Mouse (Mus musculus): ENCODE results near the gene Dnajb13.
"Not testable (repeated sequence)": the region's sequence is repeated elsewhere in the genome, so short reads cannot be mapped to it uniquely, and the experiment has no call there.

The Dnajb13 gene

DNA sequence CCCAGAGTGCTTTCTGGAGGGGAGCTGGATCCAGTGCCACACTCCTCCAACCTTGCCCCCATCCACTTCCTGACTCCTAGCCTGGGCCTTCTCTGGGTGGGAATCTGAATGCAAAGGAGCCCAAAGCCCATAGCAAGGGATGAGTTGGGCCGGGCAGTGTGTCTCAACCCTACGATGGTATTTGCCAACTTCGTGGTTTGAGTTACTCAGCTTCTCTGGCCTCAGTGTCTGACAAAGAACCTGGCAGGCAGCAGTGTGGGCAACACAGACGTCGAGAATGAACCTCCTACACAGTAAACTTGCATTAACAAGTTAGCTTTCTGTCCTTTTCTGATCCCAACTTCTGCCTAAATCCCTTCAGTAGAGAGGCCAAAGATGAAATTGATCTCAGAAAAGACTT is 30.3 kb downstream of the Dnajb13 start:
- DNase-seq, result no peak

DNA sequence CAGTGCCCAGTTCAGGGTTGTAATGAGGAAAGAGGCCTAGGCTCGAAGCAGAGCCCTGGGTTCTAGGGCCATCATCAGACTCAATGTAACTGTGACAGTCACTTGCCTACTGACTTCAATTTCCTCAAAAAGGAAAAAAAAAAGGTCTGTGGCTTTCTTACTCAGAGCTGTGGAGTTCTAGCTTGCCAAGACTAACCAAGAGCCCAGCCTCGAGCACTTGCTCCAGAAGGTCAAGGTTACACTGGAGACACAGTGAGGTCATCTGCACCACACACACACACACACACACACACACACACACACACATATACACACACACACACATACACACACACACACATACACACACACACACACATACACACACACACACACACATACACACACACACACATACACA is 32.7 kb downstream of the Dnajb13 start:
- DNase-seq, result not testable (repeated sequence)

DNA sequence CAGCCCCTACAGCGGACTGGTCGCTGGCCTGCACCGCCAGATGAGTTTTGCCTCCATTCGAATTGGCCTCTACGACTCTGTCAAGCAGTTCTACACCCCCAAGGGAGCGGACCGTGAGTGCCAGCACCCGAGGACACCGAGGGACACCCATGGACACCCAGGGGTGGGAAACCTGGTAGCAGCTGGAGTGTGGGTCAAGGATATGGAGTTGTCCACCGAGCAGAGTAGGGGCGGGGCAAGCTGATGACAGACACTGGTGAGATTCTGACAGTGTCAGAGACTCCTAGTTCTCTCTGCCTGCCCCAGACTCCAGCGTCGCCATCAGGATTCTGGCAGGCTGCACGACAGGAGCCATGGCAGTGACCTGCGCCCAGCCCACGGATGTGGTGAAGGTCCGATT is 34.6 kb downstream of the Dnajb13 start:
- DNase-seq, result no peak

DNA sequence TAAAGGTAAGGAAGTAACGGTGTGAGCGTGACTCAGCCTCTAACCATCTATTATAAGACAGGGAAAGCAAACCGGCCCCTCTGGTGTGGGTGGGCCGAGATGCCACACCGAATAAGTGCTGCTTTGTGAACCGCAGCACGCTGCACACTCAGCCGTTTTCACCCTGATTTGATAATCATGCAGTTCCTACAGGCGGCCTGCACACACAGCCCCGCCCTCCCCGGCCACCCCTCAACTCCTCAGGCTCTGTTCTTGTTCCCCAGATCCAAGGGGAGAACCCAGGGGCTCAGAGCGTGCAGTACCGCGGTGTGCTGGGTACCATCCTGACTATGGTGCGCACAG is 35.0 kb downstream of the Dnajb13 start:
- DNase-seq, result no peak

DNA sequence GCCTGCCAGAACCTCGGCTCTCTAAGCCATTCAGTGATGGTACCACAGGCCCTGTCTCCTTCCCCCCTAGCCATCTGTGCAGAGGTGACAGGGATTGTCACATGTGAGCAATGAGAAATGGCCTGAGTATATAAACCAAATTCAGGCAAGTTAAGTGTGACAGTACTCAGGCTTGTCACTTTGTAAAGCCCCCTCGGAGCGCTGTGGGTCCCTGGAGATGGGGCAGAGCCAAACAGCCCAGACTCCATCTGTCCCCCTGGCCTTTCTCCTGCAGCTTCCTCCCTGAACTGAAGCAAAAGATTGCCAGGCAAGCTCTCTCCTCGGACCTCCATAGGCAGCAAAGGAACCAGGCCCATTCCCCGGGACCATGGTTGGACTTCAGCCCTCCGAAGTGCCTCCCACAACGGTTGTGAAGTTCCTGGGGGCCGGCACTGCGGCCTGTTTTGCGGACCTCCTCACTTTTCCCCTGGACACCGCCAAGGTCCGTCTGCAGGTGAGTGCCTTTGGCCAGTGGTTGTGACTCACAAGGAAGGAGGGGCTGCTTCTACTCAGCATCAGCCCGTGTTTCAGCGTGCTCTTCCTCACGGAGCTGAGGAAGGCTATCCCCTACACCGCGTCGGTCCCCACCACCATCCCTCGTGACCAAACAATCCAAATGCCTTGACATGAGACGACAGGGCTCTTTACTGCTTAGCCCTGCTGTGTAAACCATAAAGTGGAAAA is 35.5 kb downstream of the Dnajb13 start:
- DNase-seq, result no peak

DNA sequence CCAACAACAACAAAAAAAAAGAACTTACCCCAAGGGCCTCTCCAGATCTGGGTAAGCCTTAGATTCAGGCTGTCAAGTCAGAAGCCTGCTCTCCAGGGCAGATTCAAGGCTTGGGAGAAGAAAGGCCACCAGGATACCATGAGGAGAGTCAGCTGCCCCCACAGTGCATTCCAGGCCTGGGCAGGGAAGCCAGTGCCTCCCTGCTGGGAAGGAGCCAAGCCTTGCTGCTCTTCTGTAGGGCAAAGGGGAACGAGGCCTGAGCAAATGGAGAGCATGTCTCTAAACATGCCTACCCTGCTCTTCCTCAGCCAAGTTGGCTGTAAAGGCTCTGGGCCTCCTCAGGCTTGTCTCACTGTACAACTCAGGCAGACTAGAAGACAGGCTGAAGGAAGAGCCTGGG is 40.1 kb downstream of the Dnajb13 start:
- DNase-seq, result no peak

DNA sequence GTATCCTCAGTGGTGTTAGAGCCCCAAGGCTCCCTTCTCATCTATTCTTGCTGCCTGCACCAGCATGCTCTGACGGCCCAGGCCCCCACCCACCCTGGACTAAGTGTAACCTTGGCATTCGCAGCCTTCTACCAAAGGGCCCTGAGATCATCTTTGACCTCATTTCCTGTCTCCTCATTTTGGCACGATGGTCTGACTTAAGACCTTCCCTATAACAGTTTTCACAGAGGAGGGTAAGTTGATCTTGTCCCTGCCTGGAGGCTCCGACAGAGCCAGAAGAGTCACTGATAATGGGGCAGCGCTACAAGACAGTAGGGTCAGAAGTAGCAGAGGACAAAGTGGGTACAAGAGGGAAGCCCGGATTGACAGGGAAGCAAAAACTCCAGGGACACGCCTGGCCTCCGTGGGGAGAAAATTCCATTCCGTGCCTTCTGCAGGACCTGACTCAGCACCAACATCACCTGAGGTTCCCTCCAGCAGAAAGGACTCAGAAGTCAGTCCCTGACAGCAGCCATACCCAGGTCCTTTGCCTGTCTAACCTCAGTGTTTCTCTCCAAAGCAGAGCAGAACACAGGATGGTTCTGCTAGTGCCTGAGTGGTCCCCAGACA is 40.8 kb downstream of the Dnajb13 start:
- DNase-seq, result no peak

DNA sequence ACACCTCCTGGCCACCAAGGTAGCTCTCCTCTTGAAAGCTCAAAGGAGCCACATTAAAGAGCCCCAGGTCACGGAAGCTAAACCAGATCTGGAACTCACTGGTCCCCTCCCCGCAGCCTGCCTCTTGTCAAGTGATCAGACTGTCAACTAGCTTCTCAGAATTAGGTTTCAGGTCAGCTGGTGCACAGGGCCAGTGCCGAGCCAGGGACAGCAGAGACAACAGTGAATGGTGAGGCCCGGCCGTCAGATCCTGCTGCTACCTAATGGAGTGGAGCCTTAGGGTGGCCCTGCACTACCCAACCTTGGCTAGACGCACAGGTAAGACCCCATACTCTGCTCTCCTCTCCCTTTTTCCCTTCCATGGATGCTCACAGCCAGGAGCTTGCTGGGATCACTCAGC is 42.0 kb downstream of the Dnajb13 start, which contains the start of gene Ucp3:
TSS of gene Ucp3 (plus strand) at position 214 of the 400 bp plus-strand sequence.
- no peak for DNase-seq

DNA sequence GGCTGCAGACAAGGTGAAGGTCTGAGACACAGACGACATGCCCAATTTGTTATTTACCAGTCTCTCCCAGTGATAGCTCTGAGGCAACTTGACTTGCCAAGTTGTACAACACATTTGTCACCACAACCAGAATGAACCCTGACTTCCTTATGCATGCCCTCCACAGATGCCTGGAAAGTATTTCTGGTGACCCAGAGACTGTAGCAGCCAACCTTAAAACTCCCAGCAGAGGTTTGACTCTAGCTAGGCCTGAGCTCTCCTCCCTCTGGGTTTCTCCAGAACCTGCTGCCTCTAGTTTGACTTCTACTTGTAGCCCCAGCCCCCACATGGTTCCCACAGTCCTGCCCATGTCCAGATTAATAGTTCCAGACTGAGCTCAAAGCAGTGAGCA is 43.4 kb downstream of the Dnajb13 start:
- DNase-seq, result no peak

DNA sequence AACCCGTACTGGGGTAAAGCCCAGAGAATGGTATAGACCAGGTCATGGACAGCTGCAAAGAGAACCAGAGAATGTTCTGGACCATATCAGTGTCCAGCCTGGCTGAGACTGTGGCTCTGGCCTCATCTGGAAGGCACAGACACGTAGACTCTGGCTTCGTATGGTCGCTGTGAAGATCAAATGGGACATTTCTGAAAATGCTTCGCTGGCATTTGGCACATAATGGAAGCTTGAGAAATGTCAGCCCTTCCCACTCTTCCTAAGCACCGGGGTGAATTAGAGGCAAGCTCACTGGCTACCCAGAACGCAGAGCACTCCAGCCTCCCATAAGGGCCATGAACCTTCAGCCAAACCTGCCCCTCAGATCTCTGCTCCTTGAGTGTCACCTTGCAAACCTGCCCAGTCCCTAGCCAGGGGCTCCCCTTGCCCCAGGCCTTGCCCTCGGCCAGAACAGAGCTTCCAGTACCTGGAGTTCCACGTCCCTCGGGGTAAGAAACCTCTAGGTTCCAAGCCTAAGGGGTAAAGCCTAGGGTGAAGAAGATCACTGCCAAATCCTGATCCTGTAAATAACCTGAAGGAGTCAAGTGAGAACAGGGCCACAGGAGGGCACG is 43.9 kb downstream of the Dnajb13 start:
- DNase-seq, result no peak

DNA sequence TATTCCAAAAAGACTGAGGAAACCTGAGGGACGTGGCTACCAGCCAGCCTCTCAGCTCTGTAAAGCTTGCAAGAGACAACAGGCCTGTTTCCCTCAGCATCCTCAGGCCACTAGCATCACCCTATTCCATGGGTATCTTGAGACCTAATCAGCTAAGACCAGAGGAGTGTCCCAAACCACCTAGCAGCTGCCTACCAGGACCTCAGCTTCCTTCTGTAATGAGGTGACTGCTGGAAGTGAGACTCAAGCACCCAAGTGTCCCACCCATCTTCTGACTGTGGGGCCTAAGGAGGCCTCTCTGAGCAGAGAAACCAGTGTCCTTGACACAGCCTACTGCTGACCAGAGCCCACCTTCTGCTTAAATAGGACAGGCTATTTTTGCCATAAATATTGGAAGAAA is 45.3 kb downstream of the Dnajb13 start:
- DNase-seq, result no peak

DNA sequence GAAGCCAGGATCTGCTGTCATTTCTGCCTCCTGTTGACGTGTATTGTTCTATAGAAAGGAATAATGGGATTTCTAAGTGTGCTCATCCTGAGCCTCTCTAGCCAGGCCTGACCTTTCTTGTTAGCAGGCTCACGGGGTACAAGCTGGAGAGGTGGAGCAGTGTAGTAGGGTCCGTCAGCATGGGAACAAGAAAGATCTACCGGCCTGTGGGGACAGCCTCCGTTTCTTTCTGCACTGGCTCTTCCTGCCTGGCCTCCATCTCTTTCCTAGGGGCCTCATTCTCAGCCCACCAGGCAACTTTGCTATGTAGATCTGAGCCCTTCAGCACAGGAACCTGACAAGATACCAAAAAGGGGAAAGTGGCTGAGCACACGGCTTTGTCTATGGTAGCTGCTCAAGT is 46.0 kb downstream of the Dnajb13 start:
- no peak for DNase-seq

DNA sequence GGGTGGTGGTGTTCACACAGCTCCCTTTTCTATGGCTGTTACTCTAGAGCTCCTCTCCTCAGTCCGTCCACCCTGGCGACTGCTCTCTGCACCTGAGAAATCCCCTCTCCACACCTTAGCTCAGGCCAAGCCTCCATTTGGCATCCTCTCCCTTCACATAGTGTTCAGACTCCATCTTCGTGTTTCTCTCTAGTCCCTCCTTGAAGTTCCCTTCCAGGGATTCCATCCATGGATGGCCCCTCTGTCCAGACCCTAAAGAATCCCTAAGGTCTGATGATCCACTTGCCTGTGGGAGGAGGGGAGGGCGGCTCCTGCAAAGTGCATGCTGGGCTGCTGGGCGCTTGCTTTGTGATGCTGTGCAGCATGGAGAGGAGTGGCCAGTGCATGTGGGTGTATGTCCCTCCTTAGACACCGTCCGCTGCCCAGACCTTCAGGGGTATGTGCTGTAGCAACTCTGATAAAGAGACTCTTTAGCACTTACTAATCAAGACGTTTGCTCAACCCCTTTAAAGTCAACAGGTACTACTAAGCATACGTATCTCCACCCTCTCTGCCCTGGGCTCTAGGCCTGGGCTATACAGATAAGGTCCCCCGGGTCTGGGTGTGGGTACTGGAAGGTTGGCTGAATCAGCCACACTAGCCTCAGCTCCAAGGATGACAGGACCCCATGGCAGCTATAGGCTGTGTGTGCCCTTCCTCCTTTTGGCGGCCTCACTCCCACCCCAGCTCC is 47.8 kb downstream of the Dnajb13 start:
- DNase-seq, result no peak

DNA sequence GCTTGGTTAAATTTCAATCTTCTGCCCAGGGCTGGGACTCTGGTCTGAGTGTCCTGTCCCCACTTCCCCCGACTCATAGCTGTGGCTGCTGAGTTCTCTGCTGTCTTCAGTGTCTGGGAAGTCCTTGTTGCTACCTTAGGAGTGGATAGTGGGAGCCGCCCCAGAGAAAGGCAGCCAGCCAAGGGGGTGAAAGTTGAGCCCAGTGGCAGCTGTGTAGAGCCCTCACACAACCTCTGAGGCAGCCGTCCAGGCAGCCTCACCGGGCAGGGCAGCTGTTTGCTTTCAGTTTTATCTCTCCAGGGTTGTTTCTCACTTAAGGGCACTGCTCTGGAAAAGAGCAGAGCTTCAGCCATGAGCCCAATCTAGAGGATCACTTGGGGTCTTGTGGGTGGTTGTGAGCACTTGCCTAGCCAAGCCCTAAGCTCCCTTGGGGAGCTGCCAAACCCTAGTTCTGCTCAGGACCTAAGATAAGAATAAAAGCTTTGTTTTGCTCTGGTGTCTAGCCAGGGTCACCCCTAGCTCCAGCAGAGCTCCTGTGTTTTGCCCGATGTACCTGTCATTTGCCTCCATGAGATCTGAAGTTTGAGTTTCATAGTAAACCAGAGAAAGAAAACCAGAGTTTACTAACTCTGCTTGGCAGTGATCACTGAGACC is 49.0 kb downstream of the Dnajb13 start:
- DNase-seq, result peak; percentile 45

DNA sequence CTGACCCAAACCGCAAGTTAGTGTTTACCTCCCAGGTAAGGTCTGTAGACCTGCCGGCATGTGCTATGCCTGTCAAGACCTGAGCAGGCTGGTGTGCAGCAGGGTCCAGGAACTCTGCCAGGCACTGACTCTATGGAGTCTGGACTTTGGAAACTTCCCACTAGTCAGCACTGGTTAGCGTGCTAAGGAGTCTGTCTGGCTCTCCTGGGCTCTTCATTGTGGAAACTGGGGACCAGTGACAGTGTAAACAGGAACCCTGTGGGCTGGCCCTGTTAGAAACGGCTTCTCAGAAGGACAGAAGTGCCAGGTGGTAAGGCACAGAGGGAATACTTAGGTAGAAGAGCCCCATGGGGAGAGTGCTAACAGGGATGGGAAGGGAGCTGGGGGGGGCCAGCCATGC is 49.5 kb downstream of the Dnajb13 start:
- no peak for DNase-seq

DNA sequence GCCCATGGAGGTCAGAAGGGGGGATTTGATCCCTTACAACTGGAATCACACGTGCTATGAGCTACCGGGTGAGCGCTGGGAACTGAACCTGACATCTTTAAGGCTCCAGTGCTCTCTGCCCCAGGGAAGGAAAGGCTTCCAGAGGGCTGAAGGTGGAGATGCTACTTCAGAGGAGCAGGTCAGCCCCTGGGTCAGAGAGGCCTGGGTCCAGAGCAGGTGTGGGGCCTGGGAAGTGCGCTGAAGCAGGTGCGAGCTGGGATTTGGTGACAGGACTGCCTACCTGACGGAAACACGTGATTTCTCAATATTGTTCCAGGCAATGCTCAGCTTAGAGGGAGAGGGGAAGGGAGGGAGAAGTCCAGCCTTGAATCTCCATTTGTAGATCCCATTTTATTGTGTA is 50.5 kb downstream of the Dnajb13 start:
- no peak for DNase-seq

DNA sequence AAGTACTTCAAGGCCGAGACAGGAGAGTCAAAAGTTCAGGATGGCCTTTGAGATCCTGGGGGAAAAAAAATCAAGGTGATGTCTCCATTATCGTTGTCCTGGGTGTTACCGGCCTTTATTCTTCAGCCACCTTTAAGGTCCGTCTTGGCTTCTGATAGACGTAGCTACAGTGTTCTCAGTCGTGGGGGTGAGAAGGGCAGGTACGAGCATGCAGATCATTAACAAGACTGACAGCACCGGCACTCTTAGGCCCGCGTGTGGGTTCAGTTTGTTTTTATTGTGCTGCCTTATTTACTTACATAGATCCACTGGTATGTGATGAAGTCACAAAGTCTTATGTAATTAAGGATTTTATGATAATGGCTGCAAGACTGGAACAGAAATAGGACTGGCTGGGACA is 51.0 kb downstream of the Dnajb13 start:
- DNase-seq, result no peak

DNA sequence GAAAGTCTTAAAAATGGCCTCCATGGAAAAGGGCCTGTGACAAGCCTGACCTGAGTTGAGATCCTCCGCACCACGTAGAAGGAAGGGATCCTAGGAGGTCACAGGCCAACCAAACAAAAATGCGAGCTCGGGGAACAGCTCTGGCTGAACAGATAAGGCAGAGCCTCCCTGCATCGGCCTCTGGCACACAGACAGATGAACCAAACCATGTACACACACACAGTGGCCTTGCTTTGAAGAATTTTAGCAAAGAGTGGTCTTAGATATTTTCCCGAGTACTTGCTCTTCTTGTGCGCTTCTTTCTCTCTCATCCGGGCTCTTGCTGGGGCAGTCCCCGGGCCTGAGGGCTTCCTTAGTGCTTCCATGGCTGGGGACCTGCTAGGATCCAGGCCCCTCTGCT is 51.6 kb downstream of the Dnajb13 start:
- DNase-seq, result no peak

DNA sequence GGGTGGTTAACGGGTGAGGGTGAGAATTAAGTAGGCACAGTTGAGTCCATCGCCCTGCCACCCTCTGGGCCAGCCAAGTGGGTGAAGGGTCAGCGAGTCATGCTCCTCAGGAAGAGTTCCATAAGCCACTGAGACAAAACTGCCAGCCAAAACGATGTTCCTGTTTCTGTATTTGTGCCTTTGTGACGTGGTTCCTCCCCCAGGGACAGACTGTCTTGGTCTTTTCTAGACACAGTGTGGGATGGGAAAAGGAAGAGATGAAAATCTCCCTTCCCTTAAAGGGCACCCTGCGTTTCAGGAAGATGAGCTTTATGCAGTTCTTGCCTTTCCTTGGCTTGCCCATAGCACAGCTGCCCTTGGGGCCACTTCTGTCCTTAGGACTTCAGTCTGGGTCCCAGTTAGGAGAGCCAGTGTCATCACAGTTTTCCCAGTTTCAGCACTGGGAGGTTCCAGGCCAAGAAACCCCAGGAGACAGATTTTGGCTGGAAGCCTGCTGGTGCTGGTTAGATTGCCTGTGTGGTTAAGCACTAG is 53.1 kb downstream of the Dnajb13 start:
- peak; percentile 91 for DNase-seq

DNA sequence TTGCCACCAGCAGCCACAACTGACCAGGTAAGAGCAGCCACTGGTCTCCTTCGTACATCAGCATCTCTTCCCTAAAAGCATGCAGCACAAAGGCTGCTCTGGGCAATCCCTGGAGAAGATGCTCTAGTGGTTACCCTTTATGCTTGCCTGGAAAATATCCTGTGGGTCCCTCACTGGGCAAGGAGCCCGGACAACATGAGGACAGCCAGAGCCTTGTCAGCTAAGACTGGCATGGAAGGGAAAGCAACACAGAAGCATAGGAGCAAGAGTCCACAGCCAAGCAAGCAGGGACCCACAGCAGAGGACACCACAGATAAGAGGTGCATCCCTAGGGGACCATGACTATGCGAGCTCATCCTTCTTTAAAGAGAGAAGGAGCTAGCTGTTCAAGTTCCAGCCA is 54.9 kb downstream of the Dnajb13 start:
- no peak for DNase-seq

DNA sequence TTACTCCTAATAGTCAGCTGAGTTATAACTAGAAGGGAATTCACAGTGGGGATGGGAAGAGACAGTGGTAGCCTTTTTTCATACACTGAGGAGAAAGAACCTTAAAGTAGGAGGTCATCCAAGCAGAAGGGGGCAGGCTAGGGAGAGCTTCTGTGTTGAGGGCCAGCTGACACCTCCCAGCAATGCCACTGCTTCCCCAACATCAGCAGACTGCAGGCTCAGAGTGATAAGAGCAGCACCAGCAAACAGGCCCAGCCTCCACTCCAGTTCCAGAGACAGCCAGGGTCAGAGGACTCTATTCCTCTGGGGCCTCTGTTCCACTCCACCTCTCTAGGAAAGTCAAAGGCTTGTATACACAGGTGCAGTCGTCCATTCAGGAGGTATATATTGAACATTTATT is 56.6 kb downstream of the Dnajb13 start:
- DNase-seq, result no peak

All from layer of hippocampus, adult 9-11 months (tissue).